Mouse (Mus musculus) embryonic facial prominence, embryonic 12.5 days (tissue): Measurements from ENCODE around the gene Gm10065. TPM values are rescaled to one million over a fixed set of nuclear protein-coding genes. Genes with fewer than 3 reads are reported as not detected.

Experiments
- microRNA counts: library from miRNA; unstranded; fragments of <30 nt; microRNA quantifications from one replicate; lab custom pipeline; 2017
- microRNA-seq: library from miRNA; unstranded; fragments of <30 nt; microRNA quantifications from one replicate; pipeline ENCODE4, GENCODE M21; 2017
- polyA plus RNA-seq: library from polyadenylated mRNA; unstranded; fragments of >200 nt; fragmentation: Nextera tagmentation; extraction: Ambion mirVana; gene quantifications from 2 replicates; pipeline ENCODE4 v1.2.1, GENCODE M21; 2016

The Gm10065 gene
- polyA plus RNA-seq, 1 experiment from 2014 or later = not detected

MicroRNAs encoded within 50 kb of the gene (microRNA counts, 519-probe panel; counts per million panel counts)
- 4,091 counts per million, percentile 79 among the panel's probes with 10 or more counts for microRNA mmu-miR-1896 (lab: Ali Mortazavi, UCI)

Small RNAs within 50 kb of the gene (microRNA-seq; reads per million reads assigned to microRNA genes)
- gene Mir1896 = not detected

Other genes starting within 250 kb of the Gm10065 start
- not detected in 2 replicates for gene Gpx5, start 186.7 kb downstream of the Gm10065 start, polyA plus RNA-seq
- 0.13 and 0.55 TPM in 2 replicates for gene Gpx6, start 167.3 kb downstream of the Gm10065 start, polyA plus RNA-seq
- not detected in 2 replicates for gene Olfr1367, start 132.5 kb downstream of the Gm10065 start, polyA plus RNA-seq
- 17.4 and 19.2 TPM in 2 replicates for gene Zscan12, start 116.6 kb downstream of the Gm10065 start, polyA plus RNA-seq
- 101 and 103 TPM in 2 replicates for gene Zkscan3, start 76.7 kb downstream of the Gm10065 start, polyA plus RNA-seq
- gene Pgbd1, start 38.4 kb downstream of the Gm10065 start, polyA plus RNA-seq = 3.3 and 4.2 TPM in 2 replicates
- 30.5 and 34.4 TPM in 2 replicates for gene Zscan26, start 25.7 kb downstream of the Gm10065 start, polyA plus RNA-seq
- 2.6 and 3.1 TPM in 2 replicates for gene Nkapl, start 10.9 kb downstream of the Gm10065 start, polyA plus RNA-seq
- 3.6 and 4.4 TPM in 2 replicates for gene Zkscan4, start 534 bp downstream of the Gm10065 start, polyA plus RNA-seq
- gene AK157302, start 15.8 kb upstream of the Gm10065 start, polyA plus RNA-seq = 0.37 TPM in 1 of 2 replicates, not detected in the other
- 2.3 and 2.9 TPM in 2 replicates for gene Gm11273, start 22.0 kb upstream of the Gm10065 start, polyA plus RNA-seq
- gene Zkscan8, start 51.7 kb upstream of the Gm10065 start, polyA plus RNA-seq = 8.2 and 9.4 TPM in 2 replicates
- gene Olfr1366, start 63.4 kb upstream of the Gm10065 start, polyA plus RNA-seq = 0.19 and 0.40 TPM in 2 replicates
- gene Olfr1535, start 80.5 kb upstream of the Gm10065 start, polyA plus RNA-seq = 0.08 TPM in 1 of 2 replicates, not detected in the other
- gene Olfr1364, start 102.3 kb upstream of the Gm10065 start, polyA plus RNA-seq = not detected in 2 replicates
- not detected in 2 replicates for gene Olfr1362, start 134.6 kb upstream of the Gm10065 start, polyA plus RNA-seq
- not detected in 2 replicates for gene Olfr11, start 163.1 kb upstream of the Gm10065 start, polyA plus RNA-seq
- not detected in 2 replicates for gene Olfr1361, start 183.9 kb upstream of the Gm10065 start, polyA plus RNA-seq
- not detected in 2 replicates for gene Olfr1360, start 198.0 kb upstream of the Gm10065 start, polyA plus RNA-seq
- gene Olfr1359, start 218.7 kb upstream of the Gm10065 start, polyA plus RNA-seq = not detected in 2 replicates
- 3.1 and 3.6 TPM in 2 replicates for gene Hist1h2bl, start 236.7 kb upstream of the Gm10065 start, polyA plus RNA-seq
- gene Hist1h2ai, start 237.0 kb upstream of the Gm10065 start, polyA plus RNA-seq = 41.3 and 50.1 TPM in 2 replicates
- gene Hist1h3h, start 238.2 kb upstream of the Gm10065 start, polyA plus RNA-seq = 17.9 and 30.8 TPM in 2 replicates
- gene Hist1h2bm, start 242.6 kb upstream of the Gm10065 start, polyA plus RNA-seq = 8.3 and 8.9 TPM in 2 replicates